Mouse (Mus musculus): ENCODE results near the gene Tbc1d13. TPM values are rescaled to one million over a fixed set of nuclear protein-coding genes. Genes with fewer than 3 reads are reported as not detected.
A peak's percentile ranks its signal among the peaks of the same experiment; 100 is the strongest.

The Tbc1d13 gene
- polyA plus RNA-seq, 1 experiment from 2014 or later = 3.7 TPM

DNA sequence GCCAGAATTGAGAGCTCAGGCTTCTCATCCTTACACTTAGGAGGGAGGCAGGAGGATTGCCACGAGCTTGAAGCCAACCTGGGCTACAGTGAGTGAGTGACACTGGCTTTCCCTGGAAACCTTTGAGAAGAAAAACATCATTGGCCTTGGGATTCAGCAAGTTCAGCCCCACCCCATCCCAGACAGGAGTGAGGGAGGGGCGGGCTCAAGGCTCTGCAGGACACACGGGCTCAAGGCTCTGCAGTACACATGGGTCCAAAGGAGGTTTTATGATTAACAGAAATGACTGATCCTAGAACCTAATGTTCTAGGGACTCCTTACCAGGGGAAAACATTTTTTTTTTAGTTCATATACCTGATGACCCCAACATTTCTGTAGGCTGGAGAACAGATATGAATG lies 50.2 kb downstream of the Tbc1d13 start:
- H3K9ac ChIP-seq = no peak overlapping the region
- 74% methylated on average over 3 of the region's 3 CpGs for WGBS (ENCODE audit: insufficient replicate concordance)
- H3K27ac ChIP-seq = no peak overlapping the region
- H3K27me3 ChIP-seq = no peaks in the 10 kb centered on the region
- no peak overlapping the region for H3K4me2 ChIP-seq
- H3K4me1 ChIP-seq (replicated peaks) = peaks cover 47% of the 10 kb centered on the region
- H3K36me3 ChIP-seq = peaks cover 24% of the 10 kb centered on the region
- no peaks in the 10 kb centered on the region for H3K9me3 ChIP-seq (replicated peaks)
- no peak for ATAC-seq (ENCODE audit: low read depth)
- H3K4me3 ChIP-seq (replicated peaks) = no peak overlapping the region
- no peak for DNase-seq

DNA sequence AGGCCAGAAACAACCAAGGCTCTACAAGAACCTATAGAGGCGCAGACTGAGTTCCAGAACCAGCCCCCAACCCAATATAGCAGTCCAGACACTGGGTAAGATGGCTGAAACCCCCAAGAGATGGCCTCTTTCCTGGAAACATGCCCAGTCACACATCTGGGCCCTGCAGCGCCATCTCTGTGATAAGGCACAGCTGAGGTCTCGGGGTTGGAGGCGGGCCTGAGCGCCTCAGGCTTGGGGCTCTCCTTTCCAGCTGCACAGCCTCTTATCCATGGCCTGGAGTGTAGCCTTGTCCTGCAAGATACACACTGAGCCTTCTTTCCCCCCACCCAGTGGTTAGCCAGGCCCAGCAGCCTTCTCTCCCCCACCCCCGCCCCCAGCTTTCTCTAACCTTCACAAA lies 51.7 kb downstream of the Tbc1d13 start:
- H3K9ac ChIP-seq = peak overlapping the region; percentile 53
- H3K27me3 ChIP-seq = no peaks in the 10 kb centered on the region
- peaks cover 44% of the 10 kb centered on the region for H3K4me1 ChIP-seq (replicated peaks)
- 39% methylated on average over 6 of the region's 6 CpGs for WGBS (ENCODE audit: insufficient replicate concordance)
- H3K36me3 ChIP-seq = peaks cover 31% of the 10 kb centered on the region
- peak overlapping the region; percentile 33 for H3K4me2 ChIP-seq
- peak overlapping the region; percentile 89 for H3K27ac ChIP-seq
- H3K4me3 ChIP-seq (replicated peaks) = peak overlapping the region; percentile 5; the same call in 1 of the 2 replicates
- DNase-seq = peak; percentile 70
- H3K9me3 ChIP-seq (replicated peaks) = no peaks in the 10 kb centered on the region
- peak; percentile 97 for ATAC-seq (ENCODE audit: low read depth)

DNA sequence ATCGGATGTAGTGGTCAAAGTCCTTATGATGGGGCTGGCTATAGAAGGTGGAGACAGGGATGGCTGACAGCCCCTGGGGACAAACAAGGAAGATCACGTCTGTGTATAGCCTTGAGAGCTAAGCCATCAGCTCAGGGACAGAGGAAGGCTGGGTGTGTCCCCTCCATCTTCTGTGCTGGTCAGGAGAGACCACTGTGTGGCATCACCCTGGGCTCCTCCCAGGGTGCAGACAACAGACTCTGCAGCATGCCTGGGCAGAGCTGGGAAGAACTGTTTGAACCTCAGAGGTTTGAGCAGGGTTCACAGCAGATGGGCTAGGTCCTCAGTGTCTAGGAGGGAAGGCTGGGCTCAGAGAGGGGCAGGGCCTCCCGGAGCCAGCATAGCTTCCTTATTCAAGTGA lies 52.1 kb downstream of the Tbc1d13 start:
- H3K36me3 ChIP-seq = peaks cover 35% of the 10 kb centered on the region
- H3K27ac ChIP-seq = peak overlapping the region; percentile 89
- H3K9me3 ChIP-seq (replicated peaks) = no peaks in the 10 kb centered on the region
- peak overlapping the region; percentile 53 for H3K9ac ChIP-seq
- DNase-seq (no peak), ATAC-seq (ENCODE audit: low read depth) (peak; percentile 56)
- no peaks in the 10 kb centered on the region for H3K27me3 ChIP-seq
- 41% methylated on average over 3 of the region's 3 CpGs for WGBS (ENCODE audit: insufficient replicate concordance)
- H3K4me2 ChIP-seq = peak overlapping the region; percentile 33
- peak overlapping the region; percentile 5; the same call in 1 of the 2 replicates for H3K4me3 ChIP-seq (replicated peaks)
- peaks cover 44% of the 10 kb centered on the region for H3K4me1 ChIP-seq (replicated peaks)

DNA sequence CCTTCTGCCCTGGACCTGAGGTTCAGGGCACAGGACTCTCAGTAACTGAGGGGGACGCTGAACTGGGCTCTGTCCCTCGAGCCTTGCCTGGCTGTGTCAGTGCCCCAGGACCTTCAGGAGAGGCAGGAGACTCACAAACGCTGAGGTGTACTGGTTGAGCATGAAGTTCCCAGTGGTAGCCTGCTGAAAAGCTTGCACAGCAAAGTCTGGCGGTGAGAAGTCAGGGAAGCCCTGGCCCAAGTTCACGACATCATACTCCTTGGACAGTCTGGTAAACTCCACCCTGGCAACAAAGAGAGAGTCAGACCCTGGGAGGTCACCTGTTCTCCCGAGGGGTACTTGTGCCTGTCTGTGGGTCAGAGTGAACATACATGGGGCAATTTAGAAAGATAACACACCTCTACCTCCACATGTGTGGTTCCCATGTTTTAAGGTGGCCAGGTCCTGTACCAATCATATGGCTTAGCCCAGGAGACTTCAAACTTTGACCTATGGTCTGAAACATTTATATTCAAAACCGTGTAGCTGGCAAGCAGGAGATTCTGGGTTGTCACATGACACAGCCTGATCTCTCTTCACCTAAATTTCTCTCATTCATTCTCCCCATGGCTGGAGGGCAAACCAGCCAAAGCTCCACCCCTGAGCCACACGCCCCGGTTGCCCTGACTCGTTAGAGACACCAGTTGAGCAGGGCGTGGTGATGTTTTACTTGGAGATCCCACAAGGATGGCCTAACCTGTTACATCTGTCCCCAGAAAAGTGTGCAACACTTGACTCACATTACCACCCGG lies 58.4 kb downstream of the Tbc1d13 start:
- no peak overlapping the region for H3K4me3 ChIP-seq (replicated peaks)
- DNase-seq (no peak), ATAC-seq (ENCODE audit: low read depth) (no peak)
- WGBS (ENCODE audit: insufficient replicate concordance) = 74% methylated on average over 12 of the region's 12 CpGs
- peaks cover 16% of the 10 kb centered on the region for H3K4me1 ChIP-seq (replicated peaks)
- H3K9me3 ChIP-seq (replicated peaks) = no peaks in the 10 kb centered on the region
- no peak overlapping the region for H3K9ac ChIP-seq
- H3K27ac ChIP-seq = no peak overlapping the region
- H3K4me2 ChIP-seq = no peak overlapping the region
- no peaks in the 10 kb centered on the region for H3K27me3 ChIP-seq
- H3K36me3 ChIP-seq = peaks cover 29% of the 10 kb centered on the region

DNA sequence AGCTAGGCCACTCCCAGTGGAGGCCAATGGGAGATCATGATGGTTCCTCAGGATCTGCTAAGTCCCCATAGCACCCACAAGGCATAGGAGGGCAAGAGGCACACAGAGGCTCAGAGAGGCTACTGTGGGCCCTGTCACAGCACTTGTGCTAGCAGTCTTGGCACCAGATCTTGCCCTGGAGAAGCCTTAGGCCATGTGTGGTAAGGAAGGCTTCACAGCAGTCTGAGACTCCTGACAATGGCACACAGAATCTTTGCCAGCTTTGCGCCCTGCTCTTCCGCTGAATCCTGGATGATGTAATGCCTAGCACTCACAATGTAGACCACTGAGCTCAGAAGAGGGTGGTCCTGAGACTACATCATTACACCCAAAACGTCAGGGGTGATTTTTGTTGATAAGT lies 61.1 kb downstream of the Tbc1d13 start:
- H3K4me1 ChIP-seq (replicated peaks) = peaks cover 35% of the 10 kb centered on the region
- H3K27me3 ChIP-seq = no peaks in the 10 kb centered on the region
- H3K4me2 ChIP-seq = no peak overlapping the region
- 81% methylated on average over 3 of the region's 3 CpGs for WGBS (ENCODE audit: insufficient replicate concordance)
- no peak overlapping the region for H3K4me3 ChIP-seq (replicated peaks)
- H3K9me3 ChIP-seq (replicated peaks) = no peaks in the 10 kb centered on the region
- H3K36me3 ChIP-seq = peaks cover 25% of the 10 kb centered on the region
- no peak for DNase-seq
- H3K9ac ChIP-seq = no peak overlapping the region
- ATAC-seq (ENCODE audit: low read depth) = no peak
- H3K27ac ChIP-seq = no peak overlapping the region

DNA sequence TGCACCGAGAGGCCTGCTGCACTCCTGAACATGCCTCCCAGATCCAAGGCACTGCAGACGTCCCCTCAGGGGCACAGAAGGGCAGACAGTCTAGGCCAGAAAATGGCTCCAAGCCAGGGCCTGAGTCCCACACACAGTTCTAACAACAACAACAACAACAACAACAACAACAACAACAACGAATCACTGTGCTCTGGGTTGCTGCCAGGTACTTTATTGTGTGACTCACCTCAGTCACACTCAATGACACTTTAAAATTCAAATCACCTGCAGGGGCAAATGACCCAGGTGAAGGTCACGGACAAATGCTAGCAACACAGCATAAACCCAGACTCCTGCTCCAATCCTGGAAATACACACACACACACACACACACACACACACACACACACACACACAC lies 64.5 kb downstream of the Tbc1d13 start:
- WGBS (ENCODE audit: insufficient replicate concordance) = 68% methylated on average over 4 of the region's 4 CpGs
- no peak overlapping the region for H3K4me2 ChIP-seq
- ATAC-seq (ENCODE audit: low read depth) (no peak), DNase-seq (no peak)
- no peaks in the 10 kb centered on the region for H3K27me3 ChIP-seq
- no peak overlapping the region for H3K4me3 ChIP-seq (replicated peaks)
- peaks cover 36% of the 10 kb centered on the region for H3K4me1 ChIP-seq (replicated peaks)
- H3K36me3 ChIP-seq = no peaks in the 10 kb centered on the region
- H3K9ac ChIP-seq = no peak overlapping the region
- no peak overlapping the region for H3K27ac ChIP-seq
- no peaks in the 10 kb centered on the region for H3K9me3 ChIP-seq (replicated peaks)

DNA sequence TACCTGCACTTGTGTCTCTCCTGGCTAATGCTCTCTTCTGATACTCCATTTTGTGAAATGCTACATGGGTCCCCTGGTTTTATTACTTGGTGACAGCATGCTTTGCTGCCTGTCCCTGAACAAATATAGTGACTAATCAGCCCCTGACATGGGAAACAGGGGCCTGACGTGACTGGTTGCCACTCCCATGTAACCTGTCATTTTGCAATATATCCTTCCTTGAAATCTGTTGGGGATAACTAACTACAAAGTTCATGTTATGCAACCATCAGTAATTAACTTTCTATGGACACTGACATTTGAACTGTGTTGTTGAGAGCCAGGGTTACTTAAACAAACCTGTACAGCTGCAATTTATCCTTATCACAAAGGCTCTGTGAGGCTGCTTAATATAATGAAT lies 66.4 kb downstream of the Tbc1d13 start:
- 34% methylated on average over 1 of the region's 1 CpGs for WGBS (ENCODE audit: insufficient replicate concordance)
- DNase-seq (no peak), ATAC-seq (ENCODE audit: low read depth) (peak; percentile 41)
- Histone ChIP-seq H3K27ac (peak overlapping the region; percentile 75), H3K4me3 (replicated peaks) (no peak overlapping the region), H3K4me1 (replicated peaks) (peaks cover 53% of the 10 kb centered on the region), H3K36me3 (no peaks in the 10 kb centered on the region), H3K9me3 (replicated peaks) (no peaks in the 10 kb centered on the region), H3K9ac (no peak overlapping the region), H3K4me2 (no peak overlapping the region), H3K27me3 (no peaks in the 10 kb centered on the region)

DNA sequence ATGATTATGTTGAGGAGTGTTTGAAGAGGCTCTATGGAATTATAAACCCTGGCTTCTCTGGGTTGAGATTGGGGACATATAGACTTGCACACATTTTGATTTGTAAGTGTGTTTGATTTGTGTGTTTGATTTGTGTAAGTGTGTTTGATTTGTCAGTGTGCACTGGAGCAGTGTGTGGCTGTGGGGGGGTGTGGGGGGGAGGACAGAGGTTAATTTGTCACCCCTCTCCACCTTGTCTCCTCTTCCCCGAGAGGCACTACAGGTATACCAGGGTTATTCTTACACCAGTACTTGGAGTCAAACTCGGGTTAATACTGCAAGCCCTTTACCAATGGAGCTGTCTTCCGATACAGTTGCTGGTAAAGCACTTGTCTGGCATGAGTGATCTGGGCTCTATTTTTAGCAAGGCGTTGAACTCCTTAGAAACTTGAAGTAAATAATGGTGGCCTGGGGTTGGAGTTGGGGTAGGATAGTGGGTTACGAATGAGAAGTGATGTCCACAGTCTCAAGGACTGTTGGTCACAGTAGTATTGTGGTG lies 66.9 kb downstream of the Tbc1d13 start:
- Histone ChIP-seq H3K9ac (no peak overlapping the region), H3K9me3 (replicated peaks) (no peaks in the 10 kb centered on the region), H3K4me2 (no peak overlapping the region), H3K36me3 (no peaks in the 10 kb centered on the region), H3K4me1 (replicated peaks) (peaks cover 57% of the 10 kb centered on the region), H3K27ac (peak overlapping the region; percentile 69), H3K27me3 (no peaks in the 10 kb centered on the region), H3K4me3 (replicated peaks) (no peak overlapping the region)
- WGBS (ENCODE audit: insufficient replicate concordance) = 74% methylated on average over 5 of the region's 5 CpGs
- ATAC-seq (ENCODE audit: low read depth) (peak; percentile 45), DNase-seq (no peak)

Other genes starting within 250 kb of the Tbc1d13 start
- gene Odf2, start 244.5 kb upstream of the Tbc1d13 start, polyA plus RNA-seq (2015; fragmentation: Nextera tagmentation; extraction: Ambion mirVana) = 39.5 and 49.9 TPM in 2 replicates
- 29.8 and 33.7 TPM in 2 replicates for gene Gle1, start 198.3 kb upstream of the Tbc1d13 start, polyA plus RNA-seq (2015; fragmentation: Nextera tagmentation; extraction: Ambion mirVana)
- 10.9 and 11.3 TPM in 2 replicates for gene Sptan1, start 168.2 kb upstream of the Tbc1d13 start, polyA plus RNA-seq (2015; fragmentation: Nextera tagmentation; extraction: Ambion mirVana)
- 9.9 and 10.7 TPM in 2 replicates for gene Wdr34, start 84.9 kb upstream of the Tbc1d13 start, polyA plus RNA-seq (2015; fragmentation: Nextera tagmentation; extraction: Ambion mirVana)
- 317 and 337 TPM in 2 replicates for gene Set, start 76.4 kb upstream of the Tbc1d13 start, polyA plus RNA-seq (2015; fragmentation: Nextera tagmentation; extraction: Ambion mirVana)
- gene Pkn3, start 56.1 kb upstream of the Tbc1d13 start, polyA plus RNA-seq (2015; fragmentation: Nextera tagmentation; extraction: Ambion mirVana) = 3.1 and 3.2 TPM in 2 replicates
- 22.8 and 23.9 TPM in 2 replicates for gene Zdhhc12, start 40.1 kb upstream of the Tbc1d13 start, polyA plus RNA-seq (2015; fragmentation: Nextera tagmentation; extraction: Ambion mirVana)
- gene Zer1, start 9.2 kb upstream of the Tbc1d13 start, polyA plus RNA-seq (2015; fragmentation: Nextera tagmentation; extraction: Ambion mirVana) = 2.2 and 2.6 TPM in 2 replicates
- gene Endog, start 37.7 kb downstream of the Tbc1d13 start, polyA plus RNA-seq (2015; fragmentation: Nextera tagmentation; extraction: Ambion mirVana) = 14.2 and 15.6 TPM in 2 replicates
- gene Spout1, start 44.7 kb downstream of the Tbc1d13 start, polyA plus RNA-seq (2015; fragmentation: Nextera tagmentation; extraction: Ambion mirVana) = 40.5 and 42.5 TPM in 2 replicates
- gene Kyat1, start 72.1 kb downstream of the Tbc1d13 start, polyA plus RNA-seq (2015; fragmentation: Nextera tagmentation; extraction: Ambion mirVana) = 9.7 and 10.1 TPM in 2 replicates
- gene Lrrc8a, start 104.0 kb downstream of the Tbc1d13 start, polyA plus RNA-seq (2015; fragmentation: Nextera tagmentation; extraction: Ambion mirVana) = 11.9 and 12.5 TPM in 2 replicates
- gene Gm28035, start 106.8 kb downstream of the Tbc1d13 start, polyA plus RNA-seq (2015; fragmentation: Nextera tagmentation; extraction: Ambion mirVana) = 0.05 and 0.07 TPM in 2 replicates
- 8.1 and 8.9 TPM in 2 replicates for gene Phyhd1, start 132.5 kb downstream of the Tbc1d13 start, polyA plus RNA-seq (2015; fragmentation: Nextera tagmentation; extraction: Ambion mirVana)
- 0.82 TPM in 1 of 2 replicates, not detected in the other for gene Gm28038, start 147.3 kb downstream of the Tbc1d13 start, polyA plus RNA-seq (2015; fragmentation: Nextera tagmentation; extraction: Ambion mirVana)
- gene Dolk, start 152.6 kb downstream of the Tbc1d13 start, polyA plus RNA-seq (2015; fragmentation: Nextera tagmentation; extraction: Ambion mirVana) = 14.0 and 14.4 TPM in 2 replicates
- 15.5 and 20.0 TPM in 2 replicates for gene Nup188, start 152.7 kb downstream of the Tbc1d13 start, polyA plus RNA-seq (2015; fragmentation: Nextera tagmentation; extraction: Ambion mirVana)
- gene Sh3glb2, start 225.6 kb downstream of the Tbc1d13 start, polyA plus RNA-seq (2015; fragmentation: Nextera tagmentation; extraction: Ambion mirVana) = 20.9 and 21.3 TPM in 2 replicates
- 8.5 and 10.0 TPM in 2 replicates for gene Miga2, start 230.5 kb downstream of the Tbc1d13 start, polyA plus RNA-seq (2015; fragmentation: Nextera tagmentation; extraction: Ambion mirVana)